Mouse (Mus musculus): Measurements from ENCODE around the gene Izumo1r.

Gene Izumo1r

GRCm38 (mm10) chr9:14903581-14904378 lies at the start of gene Izumo1r:
Gene Izumo1r (minus strand): TSS chr9:14903949.
- no peak for DNase-seq (ENCODE audit: low spot score in 2 of 2)

GRCm38 (mm10) chr9:14951072-14951471 lies 47.3 kb upstream of the Izumo1r start:
- no peak for DNase-seq (ENCODE audit: low spot score in 2 of 2)

- DNase-seq (ENCODE audit: low spot score in 2 of 2), result no peak
Measured at GRCm38 (mm10) chr9:14948843-14949242, 45.1 kb upstream of the Izumo1r start.

- DNase-seq (ENCODE audit: low spot score in 2 of 2), result no peak
Measured at GRCm38 (mm10) chr9:14946677-14947076, 42.9 kb upstream of the Izumo1r start.

GRCm38 (mm10) chr9:14945919-14946318 lies 42.2 kb upstream of the Izumo1r start:
- no peak for DNase-seq (ENCODE audit: low spot score in 2 of 2)

- no peak for DNase-seq (ENCODE audit: low spot score in 2 of 2)
Measured at GRCm38 (mm10) chr9:14942143-14942720, 38.5 kb upstream of the Izumo1r start.

GRCm38 (mm10) chr9:14939610-14940009 lies 35.9 kb upstream of the Izumo1r start:
- peak in 1 of 2 experiments; percentile 18 for DNase-seq (ENCODE audit: low spot score in 2 of 2)

GRCm38 (mm10) chr9:14937308-14937707 lies 33.6 kb upstream of the Izumo1r start:
- no peak for DNase-seq (ENCODE audit: low spot score in 2 of 2)

GRCm38 (mm10) chr9:14934851-14935250 lies 31.1 kb upstream of the Izumo1r start:
- no peak for DNase-seq (ENCODE audit: low spot score in 2 of 2)

- DNase-seq (ENCODE audit: low spot score in 2 of 2), result no peak
Measured at GRCm38 (mm10) chr9:14931943-14932342, 28.2 kb upstream of the Izumo1r start.

GRCm38 (mm10) chr9:14931211-14931610 lies 27.5 kb upstream of the Izumo1r start:
- no peak for DNase-seq (ENCODE audit: low spot score in 2 of 2)

GRCm38 (mm10) chr9:14926593-14926992 lies 22.8 kb upstream of the Izumo1r start:
- no peak for DNase-seq (ENCODE audit: low spot score in 2 of 2)

- no peak for DNase-seq (ENCODE audit: low spot score in 2 of 2)
Measured at GRCm38 (mm10) chr9:14923625-14924024, 19.9 kb upstream of the Izumo1r start.

- no peak for DNase-seq (ENCODE audit: low spot score in 2 of 2)
Measured at GRCm38 (mm10) chr9:14921971-14922560, 18.3 kb upstream of the Izumo1r start.

- no peak for DNase-seq (ENCODE audit: low spot score in 2 of 2)
Measured at GRCm38 (mm10) chr9:14921254-14921653, 17.5 kb upstream of the Izumo1r start.

GRCm38 (mm10) chr9:14920608-14921007 lies 16.9 kb upstream of the Izumo1r start:
- DNase-seq (ENCODE audit: low spot score in 2 of 2), result no peak

- no peak for DNase-seq (ENCODE audit: low spot score in 2 of 2)
Measured at GRCm38 (mm10) chr9:14918825-14919668, 15.3 kb upstream of the Izumo1r start.

GRCm38 (mm10) chr9:14917661-14918060 lies 13.9 kb upstream of the Izumo1r start:
- DNase-seq (ENCODE audit: low spot score in 2 of 2), result no peak

GRCm38 (mm10) chr9:14912037-14912436 lies 8.3 kb upstream of the Izumo1r start:
- no peak for DNase-seq (ENCODE audit: low spot score in 2 of 2)

- no peak for DNase-seq (ENCODE audit: low spot score in 2 of 2)
Measured at GRCm38 (mm10) chr9:14909981-14910380, 6.2 kb upstream of the Izumo1r start.

GRCm38 (mm10) chr9:14907816-14908415 lies 4.2 kb upstream of the Izumo1r start:
- DNase-seq (ENCODE audit: low spot score in 2 of 2), result peak in 1 of 2 experiments; percentile 43

- no peak for DNase-seq (ENCODE audit: low spot score in 2 of 2)
Measured at GRCm38 (mm10) chr9:14905956-14906355, 2.2 kb upstream of the Izumo1r start.

All from left cerebral cortex, adult 9 months (tissue).